Mouse (Mus musculus) G1E (cell line): Measurements from ENCODE around the gene Nat8f5. TPM values are rescaled to one million over a fixed set of nuclear protein-coding genes. Genes with fewer than 3 reads are reported as not detected.
"Not testable (repeated sequence)": the region's sequence is repeated elsewhere in the genome, so short reads cannot be mapped to it uniquely, and the experiment has no call there.

Source experiments
- ATAC-seq: 2 replicates; pipeline ENCODE4 v1.8.0; 2016; ENCODE audit warnings: mild to moderate bottlenecking; ENCODE audit not compliant: insufficient number of reproducible peaks, poor library complexity, low FRiP score, severe bottlenecking; ENCODE audit errors: extremely low read depth
- DNase-seq: peaks from one replicate; pipeline ENCODE4 v3.0.0; 2012; ENCODE audit warnings: low spot score
- H3K27me3 ChIP-seq: 2 replicates; pipeline ENCODE4 v1.6.1; 2012; ENCODE audit warnings: mild to moderate bottlenecking, low read length, inconsistent platforms; ENCODE audit not compliant: insufficient read depth
- H3K36me3 ChIP-seq: replicated peaks from 2 replicates; pipeline ENCODE3; 2012; ENCODE audit warnings: mild to moderate bottlenecking, inconsistent platforms
- H3K4me1 ChIP-seq: 2 replicates; pipeline ENCODE4 v1.6.1; 2012; ENCODE audit warnings: low read depth, low read length, inconsistent platforms, mixed read lengths; ENCODE audit not compliant: insufficient read depth
- H3K4me3 ChIP-seq: 2 replicates; pipeline ENCODE4 v1.5.1; 2012; ENCODE audit warnings: low read depth, mild to moderate bottlenecking, inconsistent platforms, low read length, moderate library complexity, mixed read lengths
- H3K9me3 ChIP-seq: replicated peaks from 2 replicates; pipeline ENCODE4 v1.6.1; 2012; ENCODE audit warnings: inconsistent platforms
- CTCF ChIP-seq: IDR thresholded peaks from 2 replicates; pipeline ENCODE4 v1.5.1; 2012; ENCODE audit warnings: low read depth, low read length, inconsistent platforms, mixed read lengths
- GATA1 ChIP-seq: IDR thresholded peaks from 2 replicates; pipeline ENCODE4 v1.6.1; 2012; ENCODE audit warnings: borderline replicate concordance, low read length, inconsistent platforms, mixed read lengths
- GATA2 ChIP-seq: IDR thresholded peaks from 2 replicates; pipeline ENCODE4 v1.6.1; 2012; ENCODE audit warnings: low read depth, low read length, inconsistent platforms, borderline replicate concordance
- POLR2AphosphoS5 ChIP-seq: IDR thresholded peaks from 2 replicates; pipeline ENCODE4 v1.6.1; 2012; ENCODE audit warnings: low read depth, low read length, inconsistent platforms; ENCODE audit not compliant: insufficient replicate concordance
- TAL1 ChIP-seq: conservative IDR thresholded peaks from 2 replicates; pipeline ENCODE4 v1.6.1; 2012; ENCODE audit warnings: low read depth, low read length, inconsistent platforms, mixed read lengths
- polyA plus RNA-seq: library from polyadenylated mRNA; stranded (reverse); fragments of >175 nt; gene quantifications from 2 replicates; pipeline ENCODE4 v1.2.3, GENCODE M21; 2012
- total RNA-seq, 2 experiments: library from RNA; stranded (forward) in 1 of 2; stranded (reverse) in 1 of 2; fragments of 200-1000 nt in 1 of 2; fragments of >200 nt in 1 of 2; fragmentation: Nextera tagmentation in 1 of 2; gene quantifications; 2 replicates each; pipeline ENCODE4 v1.2.3; 2014 to 2017

Gene Nat8f5
- total RNA-seq (2014; fragmentation: Nextera tagmentation) (not detected in 2 replicates), total RNA-seq (2017) (not detected in 2 replicates), polyA plus RNA-seq (not detected in 2 replicates)

DNA sequence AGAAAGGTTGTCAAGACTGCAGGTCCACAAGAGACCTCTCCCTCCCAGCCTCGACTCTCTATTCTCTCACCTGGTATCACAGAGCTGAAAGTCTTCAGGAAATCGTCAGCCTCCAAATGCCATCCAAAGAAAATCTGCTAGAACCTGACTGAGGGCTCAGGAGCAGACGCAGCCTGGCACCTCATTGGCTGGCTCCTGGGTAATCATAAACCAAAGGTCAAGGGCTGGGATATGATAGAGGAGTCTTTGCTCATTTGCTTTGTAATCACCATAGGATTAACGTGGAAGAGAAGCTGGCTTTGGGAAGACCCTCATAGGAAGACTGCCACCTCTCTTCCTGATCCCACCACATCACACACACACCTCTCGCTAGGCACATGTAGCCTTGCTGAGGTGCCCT is at the start of gene Nat8f5, which contains the start of gene Nat8f6:
Gene Nat8f5, minus strand, starts transcription at position 136 of the 400 bp plus-strand sequence.
Gene Nat8f6, minus strand, starts transcription at position 118 of the 400 bp plus-strand sequence.
- TF ChIP-seq TAL1 (no peak), GATA1 (no peak), POLR2AphosphoS5 (no peak), CTCF (no peak), GATA2 (no peak)
- no peaks in the 10 kb centered on the region for H3K4me1 ChIP-seq
- H3K36me3 ChIP-seq: no peaks in the 10 kb centered on the region
- no peak for DNase-seq
- H3K27me3 ChIP-seq: peaks cover 3% of the 10 kb centered on the region; the same call in 1 of the 2 replicates
- no peak within 1 kb of the TSS for H3K4me3 ChIP-seq
- no peaks in the 10 kb centered on the region for H3K9me3 ChIP-seq
- ATAC-seq: no peak

- H3K9me3 ChIP-seq, ATAC-seq, H3K4me1 ChIP-seq, DNase-seq, H3K36me3 ChIP-seq, H3K27me3 ChIP-seq, H3K4me3 ChIP-seq: not testable (repeated sequence)
Measured at GRCm38 (mm10) chr6:85869006-85869405, 48.2 kb upstream of the Nat8f5 start, which contains the start of gene Nat8f2. Gene Nat8f2 (minus strand): TSS chr6:85869158.

GRCm38 (mm10) chr6:85867726-85868690 is 47.2 kb upstream of the Nat8f5 start:
- Histone ChIP-seq H3K36me3 (no peaks in the 10 kb centered on the region), H3K4me1 (no peaks in the 10 kb centered on the region), H3K9me3 (no peaks in the 10 kb centered on the region), H3K4me3 (no peak overlapping the region), H3K27me3 (peaks cover 3% of the 10 kb centered on the region)
- ATAC-seq (no peak), DNase-seq (no peak)
- TF ChIP-seq CTCF: no peak
- TF ChIP-seq TAL1: no peak
- TF ChIP-seq GATA1: no peak
- no peak for TF ChIP-seq POLR2AphosphoS5
- TF ChIP-seq GATA2: no peak

- H3K4me3 ChIP-seq, H3K9me3 ChIP-seq, H3K27me3 ChIP-seq, ATAC-seq, DNase-seq, H3K36me3 ChIP-seq, H3K4me1 ChIP-seq: not testable (repeated sequence)
Measured at GRCm38 (mm10) chr6:85866995-85867394, 46.2 kb upstream of the Nat8f5 start.

DNA sequence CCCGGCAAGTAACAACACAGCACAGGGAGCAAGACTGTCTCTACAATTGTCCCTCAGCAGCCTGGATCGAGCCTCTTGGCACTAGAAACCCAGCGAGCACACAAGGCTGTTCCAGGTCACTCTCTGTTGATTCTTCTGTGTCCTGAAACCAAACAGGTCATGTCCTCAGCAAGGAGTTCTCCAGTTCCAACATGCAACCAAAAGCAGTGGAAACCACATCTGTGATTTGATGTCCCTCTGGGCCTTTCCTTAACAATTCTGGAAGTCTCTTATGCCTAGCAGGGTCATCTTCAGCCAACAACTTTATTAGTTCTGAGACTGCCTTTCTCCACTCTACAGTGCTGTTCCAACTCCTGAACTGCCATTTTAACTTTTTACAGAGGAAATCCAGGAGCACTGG is 45.4 kb upstream of the Nat8f5 start:
- H3K4me3 ChIP-seq, H3K4me1 ChIP-seq, H3K36me3 ChIP-seq, H3K9me3 ChIP-seq, DNase-seq, H3K27me3 ChIP-seq, ATAC-seq: not testable (repeated sequence)

DNA sequence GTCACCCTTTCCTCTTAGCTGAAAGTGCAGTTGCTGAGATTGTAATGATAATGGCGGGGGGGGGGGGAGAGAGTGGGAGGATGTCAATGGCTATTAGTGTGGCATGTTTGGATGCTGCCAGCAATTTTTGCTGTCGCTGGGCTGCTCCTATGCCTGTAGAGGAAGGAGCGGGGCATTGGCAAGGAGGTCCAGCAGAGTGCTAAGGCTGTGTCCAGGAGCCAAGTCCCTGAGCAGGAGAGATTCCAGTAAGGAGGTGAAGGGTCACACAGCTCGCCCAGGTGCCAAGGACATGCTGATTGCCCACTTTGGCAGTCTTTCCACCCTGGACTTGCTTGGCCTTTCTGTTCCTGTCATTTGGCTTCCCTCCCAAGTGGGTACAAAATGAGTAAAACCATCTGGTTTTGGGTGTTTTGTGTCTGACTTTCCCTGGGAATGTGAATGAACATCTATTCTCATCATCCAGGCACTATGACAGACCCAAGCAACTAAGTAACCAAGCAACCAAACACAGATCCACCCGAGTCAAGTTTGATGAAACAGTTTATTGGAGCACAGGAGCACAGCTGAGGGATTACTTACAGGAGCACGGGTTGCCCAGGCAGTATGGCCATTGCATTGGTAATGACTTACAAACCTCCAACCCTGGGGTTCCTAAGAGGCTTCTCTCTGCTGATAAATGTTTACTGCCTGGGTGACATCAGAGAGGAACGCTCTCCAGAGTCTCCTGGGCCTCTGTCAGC is 44.3 kb upstream of the Nat8f5 start:
- H3K27me3 ChIP-seq, ATAC-seq: not testable (repeated sequence)

GRCm38 (mm10) chr6:85863840-85864239 is 43.1 kb upstream of the Nat8f5 start:
- no peak overlapping the region for H3K4me3 ChIP-seq
- H3K4me1 ChIP-seq: no peaks in the 10 kb centered on the region
- H3K9me3 ChIP-seq: no peaks in the 10 kb centered on the region
- no peaks in the 10 kb centered on the region for H3K36me3 ChIP-seq
- DNase-seq (no peak), ATAC-seq (no peak)
- peaks cover 6% of the 10 kb centered on the region for H3K27me3 ChIP-seq
- TF ChIP-seq GATA1 (no peak), GATA2 (no peak), CTCF (no peak), POLR2AphosphoS5 (no peak), TAL1 (no peak)

More for the DNA sequence above, 44.3 kb upstream of the Nat8f5 start:
- not testable (repeated sequence) for H3K4me3 ChIP-seq, DNase-seq, H3K36me3 ChIP-seq, H3K4me1 ChIP-seq, H3K9me3 ChIP-seq
